ENCODE assay signal across 27 mouse cellular contexts in the genomic region with DNA sequence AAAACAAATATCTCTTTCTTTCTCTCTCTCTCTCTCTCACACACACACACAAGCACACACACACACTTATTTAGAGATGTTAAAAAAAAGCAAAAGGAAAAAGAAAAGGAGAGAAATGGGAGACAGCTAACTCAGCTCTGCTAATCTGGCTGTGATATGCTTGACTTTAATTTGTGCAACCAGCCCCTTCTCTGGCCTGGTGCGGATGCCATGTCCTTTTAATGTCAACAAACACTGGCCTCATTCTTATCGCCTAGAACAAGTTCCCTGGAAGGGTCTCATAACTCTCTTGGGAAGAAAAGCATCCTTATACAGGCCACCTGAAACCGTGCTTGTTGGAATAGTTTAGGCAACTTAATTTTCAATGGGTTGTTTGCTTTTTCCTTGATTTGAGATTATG.
"Had no signal": no experiment of that assay in that cellular context is flagged by ENCODE, and none has a peak within 500 bp of the region (broad histone marks: within the 10 kb centered on the region; RNA-seq: fewer than 3 reads in every experiment).

No protein-coding gene starts in this region.

- H3K4me3 ChIP-seq: embryonic facial prominence, embryonic 10.5 days; embryonic facial prominence, embryonic 12.5 days; embryonic facial prominence, embryonic 13.5 days; embryonic facial prominence, embryonic 15.5 days; erythroblast, embryonic 14.5 days; forebrain, embryonic 10.5 days; forebrain, embryonic 12.5 days; forebrain, embryonic 13.5 days; forebrain, embryonic 15.5 days; gastrocnemius, adult 2 months; heart, adult 2 months had no signal

- H3K27ac ChIP-seq: embryonic facial prominence, embryonic 10.5 days; embryonic facial prominence, embryonic 12.5 days; embryonic facial prominence, embryonic 13.5 days; embryonic facial prominence, embryonic 15.5 days; forebrain, embryonic 10.5 days; forebrain, embryonic 12.5 days; forebrain, embryonic 13.5 days; forebrain, embryonic 15.5 days; heart, adult 2 months had no signal

- H3K36me3 ChIP-seq: embryonic facial prominence, embryonic 10.5 days; embryonic facial prominence, embryonic 12.5 days; embryonic facial prominence, embryonic 13.5 days; embryonic facial prominence, embryonic 15.5 days; forebrain, embryonic 10.5 days; forebrain, embryonic 12.5 days; forebrain, embryonic 15.5 days had no signal

- H3K9me3 ChIP-seq: embryonic facial prominence, embryonic 10.5 days; embryonic facial prominence, embryonic 12.5 days; embryonic facial prominence, embryonic 13.5 days; embryonic facial prominence, embryonic 15.5 days; forebrain, embryonic 10.5 days; forebrain, embryonic 12.5 days; forebrain, embryonic 13.5 days; forebrain, embryonic 15.5 days had no signal

- DNase-seq: cerebellum, adult 2 months; cerebellum, adult 8-10 months; cerebellum, adult 9-10 months; cerebellum, adult 9-11 months; cerebellum, postnatal 10 days; cerebellum, postnatal 14 days; cerebellum, postnatal 25 days; cerebellum, postnatal 36 days; embryo, embryonic 11 days; forebrain, postnatal 0 days; gastrocnemius, adult 2 months; gastrocnemius, postnatal 10 days; gastrocnemius, postnatal 14 days; gastrocnemius, postnatal 25 days; gastrocnemius, postnatal 36 days; heart, adult 11 months; heart, adult 18-20 months; heart, adult 2 months had no signal

- H3K27me3 ChIP-seq: embryonic facial prominence, embryonic 12.5 days; embryonic facial prominence, embryonic 13.5 days; embryonic facial prominence, embryonic 15.5 days; forebrain, embryonic 12.5 days; forebrain, embryonic 13.5 days; forebrain, embryonic 15.5 days had no signal
